ENCODE assay signal across 18 mouse cellular contexts in the genomic region with DNA sequence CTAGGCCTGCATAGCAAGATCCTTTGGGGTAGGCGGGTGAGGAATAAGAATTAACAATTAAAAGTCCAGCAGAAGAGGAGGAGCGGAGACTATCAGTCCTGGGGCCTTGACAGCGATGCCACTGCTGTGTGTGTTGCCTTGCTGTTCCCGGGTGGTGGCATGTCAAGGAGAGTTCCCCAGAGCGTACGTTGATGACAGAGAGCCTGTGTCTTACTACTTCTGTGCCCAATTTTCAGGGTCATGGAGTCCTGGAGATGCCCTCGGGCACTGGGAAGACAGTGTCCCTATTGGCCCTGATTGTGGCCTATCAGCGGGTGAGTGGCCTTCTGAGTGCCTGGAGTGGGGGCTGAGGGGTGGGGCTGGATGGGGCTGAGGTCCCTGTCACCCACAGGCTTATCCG. TPM values are rescaled to one million over a fixed set of nuclear protein-coding genes. Genes with fewer than 3 reads are reported as not detected.
A peak's percentile ranks its signal among the peaks of the same experiment; 100 is the strongest.
DNase-seq lines count a peak whose midpoint lies in the region; ATAC-seq and TF ChIP-seq lines count a peak whose summit lies in the region.
"Had no signal": no experiment of that assay in that cellular context is flagged by ENCODE, and none has a peak within 500 bp of the region (broad histone marks: within the 10 kb centered on the region; RNA-seq: fewer than 3 reads in every experiment).

No protein-coding gene starts in this region.

- peaks cover 49% of the 10 kb centered on the region for H3K36me3 ChIP-seq in hindbrain, embryonic 12.5 days
- H3K36me3 ChIP-seq in hindbrain, embryonic 11.5 days (ENCODE audit: control insufficient read depth, insufficient read depth, low read length) = peaks cover 15% of the 10 kb centered on the region
- H3K36me3 ChIP-seq in midbrain, embryonic 14.5 days (ENCODE audit: control insufficient read depth, insufficient read depth, low read length) = peaks cover 49% of the 10 kb centered on the region
- peaks cover 35% of the 10 kb centered on the region for H3K36me3 ChIP-seq in midbrain, postnatal 0 days (ENCODE audit: insufficient read depth, low read length)
- peaks cover 21% of the 10 kb centered on the region for H3K36me3 ChIP-seq in forebrain, embryonic 16.5 days (ENCODE audit: control insufficient read depth, insufficient read depth)
- peaks cover 53% of the 10 kb centered on the region for H3K36me3 ChIP-seq in liver, embryonic 13.5 days

- no peak for TF ChIP-seq POLR2A in cerebellum, adult 2 months (IDR thresholded peaks at IDR 0.05; ENCODE audit: borderline replicate concordance, insufficient read depth, low read length)

- H3K4me2 ChIP-seq in hindbrain, embryonic 12.5 days (replicated peaks) = peak overlapping the region; percentile 89; the same call in 1 of the 2 replicates
- no peak overlapping the region for H3K4me2 ChIP-seq in hindbrain, embryonic 11.5 days (replicated peaks; ENCODE audit: low read depth, low read length)
- peak overlapping the region; percentile 84; the same call in 1 of the 2 replicates for H3K4me2 ChIP-seq in midbrain, embryonic 14.5 days (ENCODE audit: low read length)
- H3K4me2 ChIP-seq in midbrain, postnatal 0 days (ENCODE audit: low read depth, low read length, poor library complexity, severe bottlenecking) = no peak overlapping the region
- peak overlapping the region; percentile 87 for H3K4me2 ChIP-seq in forebrain, embryonic 16.5 days (ENCODE audit: low read length)
- H3K4me2 ChIP-seq in liver, embryonic 13.5 days = peak overlapping the region; percentile 97; the same call in 1 of the 2 replicates

- 0 out of 2 replicates have a peak overlapping the region, but pooled peaks have one; percentile 95 for H3K4me3 ChIP-seq in hindbrain, embryonic 12.5 days
- H3K4me3 ChIP-seq in hindbrain, embryonic 11.5 days (ENCODE audit: low read depth, low read length) = no peak overlapping the region
- H3K4me3 ChIP-seq in midbrain, embryonic 14.5 days (replicated peaks; ENCODE audit: low read depth, low read length) = no peak overlapping the region
- H3K4me3 ChIP-seq in midbrain, postnatal 0 days (ENCODE audit: low read depth, low read length) = no peak overlapping the region
- no peak overlapping the region for H3K4me3 ChIP-seq in forebrain, embryonic 16.5 days (replicated peaks; ENCODE audit: low read length)
- no peak overlapping the region for H3K4me3 ChIP-seq in liver, embryonic 13.5 days (replicated peaks)
- no peak overlapping the region for H3K4me3 ChIP-seq in cerebellum, adult 2 months (replicated peaks; ENCODE audit: insufficient read depth, low read depth, low read length)

- no peak overlapping the region for H3K27ac ChIP-seq in hindbrain, embryonic 12.5 days
- no peak overlapping the region for H3K27ac ChIP-seq in hindbrain, embryonic 11.5 days (ENCODE audit: low read depth, low read length)
- no peak overlapping the region for H3K27ac ChIP-seq in midbrain, embryonic 14.5 days (replicated peaks; ENCODE audit: low read depth, low read length)
- H3K27ac ChIP-seq in midbrain, postnatal 0 days (ENCODE audit: low read depth, low read length) = no peak overlapping the region
- no peak overlapping the region for H3K27ac ChIP-seq in forebrain, embryonic 16.5 days (ENCODE audit: low read length)
- H3K27ac ChIP-seq in liver, embryonic 13.5 days = no peak overlapping the region
- H3K27ac ChIP-seq in cerebellum, adult 2 months (ENCODE audit: insufficient read depth, low read length) = no peak overlapping the region
- H3K27ac ChIP-seq: heart, embryonic 10.5 days had no signal

- no peak for TF ChIP-seq CTCF in midbrain, postnatal 0 days (IDR thresholded peaks at IDR 0.05)
- TF ChIP-seq CTCF in cerebellum, adult 2 months (IDR thresholded peaks at IDR 0.05; ENCODE audit: borderline replicate concordance, insufficient read depth, low read depth, low read length) = no peak

- no peak for DNase-seq in hindbrain, embryonic 11.5 days (ENCODE audit: low spot score)
- no peak for DNase-seq in midbrain, embryonic 14.5 days
- DNase-seq in midbrain, postnatal 0 days (ENCODE audit: low spot score) = no peak
- DNase-seq in liver, embryonic 13.5 days = no peak
- DNase-seq in cerebellum, adult 2 months = no peak
- DNase-seq: cerebellum, postnatal 10 days; gastrocnemius, postnatal 10 days; kidney, postnatal 14 days; right cerebral cortex, postnatal 25 days; thymus, adult 2 months had no signal

- no peak for ATAC-seq in hindbrain, embryonic 12.5 days (ENCODE audit: low FRiP score)
- no peak for ATAC-seq in hindbrain, embryonic 11.5 days (ENCODE audit: low FRiP score)
- no peak for ATAC-seq in midbrain, embryonic 14.5 days (ENCODE audit: low FRiP score, low TSS enrichment)
- no peak for ATAC-seq in midbrain, postnatal 0 days (ENCODE audit: low FRiP score)
- ATAC-seq in forebrain, embryonic 16.5 days = no peak
- no peak for ATAC-seq in liver, embryonic 13.5 days (ENCODE audit: low read depth)
- ATAC-seq: activated CD4-positive, CD25-positive, alpha-beta regulatory T cell, adult 4 months; intestine, postnatal 0 days; lung, postnatal 0 days had no signal

- peaks cover 22% of the 10 kb centered on the region for H3K4me1 ChIP-seq in hindbrain, embryonic 12.5 days
- H3K4me1 ChIP-seq in hindbrain, embryonic 11.5 days (replicated peaks; ENCODE audit: control insufficient read depth, insufficient read depth, low read length) = peaks cover 2% of the 10 kb centered on the region
- peaks cover 13% of the 10 kb centered on the region for H3K4me1 ChIP-seq in midbrain, embryonic 14.5 days (ENCODE audit: control insufficient read depth, insufficient read depth, low read length)
- H3K4me1 ChIP-seq in midbrain, postnatal 0 days (ENCODE audit: insufficient read depth, low read length) = peaks cover 8% of the 10 kb centered on the region; the same call in 1 of the 2 replicates
- peaks cover 17% of the 10 kb centered on the region for H3K4me1 ChIP-seq in forebrain, embryonic 16.5 days (replicated peaks; ENCODE audit: control insufficient read depth, insufficient read depth, low read length)
- peaks cover 31% of the 10 kb centered on the region for H3K4me1 ChIP-seq in liver, embryonic 13.5 days (replicated peaks)
- peaks cover 14% of the 10 kb centered on the region for H3K4me1 ChIP-seq in cerebellum, adult 2 months (ENCODE audit: control insufficient read depth, insufficient read depth, low read length)

- no peaks in the 10 kb centered on the region for H3K9me3 ChIP-seq in hindbrain, embryonic 12.5 days (replicated peaks)
- H3K9me3 ChIP-seq in hindbrain, embryonic 11.5 days (ENCODE audit: control insufficient read depth, low read length) = no peaks in the 10 kb centered on the region
- no peaks in the 10 kb centered on the region for H3K9me3 ChIP-seq in midbrain, embryonic 14.5 days (ENCODE audit: control insufficient read depth, low read length)
- no peaks in the 10 kb centered on the region for H3K9me3 ChIP-seq in midbrain, postnatal 0 days (ENCODE audit: low read length)
- no peaks in the 10 kb centered on the region for H3K9me3 ChIP-seq in forebrain, embryonic 16.5 days (ENCODE audit: control insufficient read depth, low read length)
- H3K9me3 ChIP-seq in liver, embryonic 13.5 days (replicated peaks) = no peaks in the 10 kb centered on the region
- H3K9me3 ChIP-seq: heart, embryonic 10.5 days had no signal

- H3K27me3 ChIP-seq in hindbrain, embryonic 12.5 days = no peaks in the 10 kb centered on the region
- H3K27me3 ChIP-seq in hindbrain, embryonic 11.5 days (ENCODE audit: control insufficient read depth, insufficient read depth, low read length) = no peaks in the 10 kb centered on the region
- H3K27me3 ChIP-seq in midbrain, embryonic 14.5 days (ENCODE audit: control insufficient read depth, insufficient read depth, low read length) = no peaks in the 10 kb centered on the region
- H3K27me3 ChIP-seq in midbrain, postnatal 0 days (ENCODE audit: insufficient read depth, low read length) = no peaks in the 10 kb centered on the region
- no peaks in the 10 kb centered on the region for H3K27me3 ChIP-seq in forebrain, embryonic 16.5 days (replicated peaks; ENCODE audit: control insufficient read depth, insufficient read depth, low read length)
- no peaks in the 10 kb centered on the region for H3K27me3 ChIP-seq in liver, embryonic 13.5 days
- H3K27me3 ChIP-seq in cerebellum, adult 2 months (ENCODE audit: control insufficient read depth, insufficient read depth, low read length) = no peaks in the 10 kb centered on the region

- no peak overlapping the region; the same call in 1 of the 2 replicates for H3K9ac ChIP-seq in hindbrain, embryonic 12.5 days
- H3K9ac ChIP-seq in hindbrain, embryonic 11.5 days (ENCODE audit: low read depth, low read length) = no peak overlapping the region
- H3K9ac ChIP-seq in midbrain, embryonic 14.5 days (replicated peaks; ENCODE audit: low read length) = no peak overlapping the region
- H3K9ac ChIP-seq in midbrain, postnatal 0 days (replicated peaks; ENCODE audit: low read length, poor library complexity, severe bottlenecking) = no peak overlapping the region
- no peak overlapping the region for H3K9ac ChIP-seq in forebrain, embryonic 16.5 days (replicated peaks; ENCODE audit: low read depth, low read length)
- H3K9ac ChIP-seq in liver, embryonic 13.5 days = no peak overlapping the region

- 91% methylated on average over 9 of the region's 9 CpGs for WGBS in hindbrain, embryonic 12.5 days
- 80% methylated on average over 9 of the region's 9 CpGs for WGBS in hindbrain, embryonic 11.5 days
- WGBS in midbrain, embryonic 14.5 days = 94% methylated on average over 9 of the region's 9 CpGs
- 89% methylated on average over 9 of the region's 9 CpGs for WGBS in midbrain, postnatal 0 days
- WGBS in forebrain, embryonic 16.5 days = 89% methylated on average over 9 of the region's 9 CpGs
- 89% methylated on average over 9 of the region's 9 CpGs for WGBS in liver, embryonic 13.5 days (ENCODE audit: insufficient replicate concordance)
- WGBS in cerebellum, adult 2 months = 81% methylated on average over 9 of the region's 9 CpGs

RNA-seq across cellular contexts. Expression of a gene that starts 1.9 kb away (rescaled TPM):
- polyA plus RNA-seq in hindbrain, embryonic 12.5 days (2016; fragmentation: Nextera tagmentation; extraction: Ambion mirVana) = 21.3 and 24.6 TPM in 2 replicates
- polyA plus RNA-seq in hindbrain, embryonic 11.5 days (2014; fragmentation: Nextera tagmentation; extraction: Ambion mirVana) = 7.7 and 8.7 TPM in 2 replicates
- 21.6 and 27.9 TPM in 2 replicates for polyA plus RNA-seq in midbrain, embryonic 14.5 days (2014; fragmentation: Nextera tagmentation; extraction: Ambion mirVana)
- total RNA-seq in midbrain, postnatal 0 days (2014; rRNA removed) = 63.0 and 68.3 TPM in 2 replicates
- polyA plus RNA-seq in midbrain, postnatal 0 days (2015; fragmentation: Nextera tagmentation; extraction: Ambion mirVana) = 22.9 and 26.6 TPM in 2 replicates
- polyA plus RNA-seq in forebrain, embryonic 16.5 days (2015; fragmentation: Nextera tagmentation; extraction: Ambion mirVana) = 25.3 and 28.5 TPM in 2 replicates
- 8.6 and 9.9 TPM in 2 replicates for polyA plus RNA-seq in liver, embryonic 13.5 days (2015; fragmentation: Nextera tagmentation; extraction: Ambion mirVana)
- polyA plus RNA-seq in cerebellum, adult 2 months (2012; rRNA removed) = 45.0 and 46.3 TPM in 2 replicates

RNA-seq across cellular contexts. Expression of a gene that starts 20.2 kb away (rescaled TPM):
- 3.2 and 4.1 TPM in 2 replicates for polyA plus RNA-seq in hindbrain, embryonic 12.5 days (2016; fragmentation: Nextera tagmentation; extraction: Ambion mirVana)
- 2.3 TPM in 2 replicates for polyA plus RNA-seq in hindbrain, embryonic 11.5 days (2014; fragmentation: Nextera tagmentation; extraction: Ambion mirVana)
- 0.36 and 0.59 TPM in 2 replicates for polyA plus RNA-seq in midbrain, embryonic 14.5 days (2014; fragmentation: Nextera tagmentation; extraction: Ambion mirVana)
- 1.2 and 1.9 TPM in 2 replicates for total RNA-seq in midbrain, postnatal 0 days (2014; rRNA removed)
- 1.2 and 1.4 TPM in 2 replicates for polyA plus RNA-seq in midbrain, postnatal 0 days (2015; fragmentation: Nextera tagmentation; extraction: Ambion mirVana)
- 2.2 and 2.5 TPM in 2 replicates for polyA plus RNA-seq in forebrain, embryonic 16.5 days (2015; fragmentation: Nextera tagmentation; extraction: Ambion mirVana)
- 0.31 and 0.70 TPM in 2 replicates for polyA plus RNA-seq in liver, embryonic 13.5 days (2015; fragmentation: Nextera tagmentation; extraction: Ambion mirVana)
- 1.7 and 2.1 TPM in 2 replicates for polyA plus RNA-seq in cerebellum, adult 2 months (2012; rRNA removed)
- total RNA-seq: monocyte, adult 5-6 weeks had no signal

RNA-seq across cellular contexts. Expression of a gene that starts 20.9 kb away (rescaled TPM):
- 0.23 and 0.34 TPM in 2 replicates for polyA plus RNA-seq in hindbrain, embryonic 12.5 days (2016; fragmentation: Nextera tagmentation; extraction: Ambion mirVana)
- 0.13 TPM in 1 of 2 replicates, not detected in the other for polyA plus RNA-seq in hindbrain, embryonic 11.5 days (2014; fragmentation: Nextera tagmentation; extraction: Ambion mirVana)
- 0.35 TPM in 1 of 2 replicates, not detected in the other for polyA plus RNA-seq in midbrain, embryonic 14.5 days (2014; fragmentation: Nextera tagmentation; extraction: Ambion mirVana)
- total RNA-seq in midbrain, postnatal 0 days (2014; rRNA removed) = 0.38 and 8.2 TPM in 2 replicates
- 0.21 and 0.25 TPM in 2 replicates for polyA plus RNA-seq in midbrain, postnatal 0 days (2015; fragmentation: Nextera tagmentation; extraction: Ambion mirVana)
- 0.22 and 0.66 TPM in 2 replicates for polyA plus RNA-seq in forebrain, embryonic 16.5 days (2015; fragmentation: Nextera tagmentation; extraction: Ambion mirVana)
- polyA plus RNA-seq in liver, embryonic 13.5 days (2015; fragmentation: Nextera tagmentation; extraction: Ambion mirVana) = 0.82 and 1.6 TPM in 2 replicates
- polyA plus RNA-seq in cerebellum, adult 2 months (2012; rRNA removed) = 0.08 and 0.11 TPM in 2 replicates
- total RNA-seq: layer of hippocampus, postnatal 25 days; monocyte, adult 5-6 weeks had no signal

RNA-seq across cellular contexts. Expression of a gene that starts 24.2 kb away (rescaled TPM):
- 4.7 and 5.5 TPM in 2 replicates for polyA plus RNA-seq in hindbrain, embryonic 12.5 days (2016; fragmentation: Nextera tagmentation; extraction: Ambion mirVana)
- polyA plus RNA-seq in hindbrain, embryonic 11.5 days (2014; fragmentation: Nextera tagmentation; extraction: Ambion mirVana) = 3.2 and 5.0 TPM in 2 replicates
- polyA plus RNA-seq in midbrain, embryonic 14.5 days (2014; fragmentation: Nextera tagmentation; extraction: Ambion mirVana) = 1.6 and 1.9 TPM in 2 replicates
- 0.52 and 1.0 TPM in 2 replicates for total RNA-seq in midbrain, postnatal 0 days (2014; rRNA removed)
- 1.5 and 2.0 TPM in 2 replicates for polyA plus RNA-seq in midbrain, postnatal 0 days (2015; fragmentation: Nextera tagmentation; extraction: Ambion mirVana)
- 3.0 and 3.6 TPM in 2 replicates for polyA plus RNA-seq in forebrain, embryonic 16.5 days (2015; fragmentation: Nextera tagmentation; extraction: Ambion mirVana)
- polyA plus RNA-seq in liver, embryonic 13.5 days (2015; fragmentation: Nextera tagmentation; extraction: Ambion mirVana) = 1.1 and 1.2 TPM in 2 replicates
- polyA plus RNA-seq in cerebellum, adult 2 months (2012; rRNA removed) = 4.1 and 4.8 TPM in 2 replicates
- total RNA-seq: monocyte, adult 5-6 weeks had no signal

RNA-seq across cellular contexts. Expression of a gene that starts 24.4 kb away (rescaled TPM):
- 17.3 and 20.4 TPM in 2 replicates for polyA plus RNA-seq in hindbrain, embryonic 12.5 days (2016; fragmentation: Nextera tagmentation; extraction: Ambion mirVana)
- polyA plus RNA-seq in hindbrain, embryonic 11.5 days (2014; fragmentation: Nextera tagmentation; extraction: Ambion mirVana) = 14.7 and 15.2 TPM in 2 replicates
- polyA plus RNA-seq in midbrain, embryonic 14.5 days (2014; fragmentation: Nextera tagmentation; extraction: Ambion mirVana) = 16.4 and 18.9 TPM in 2 replicates
- 8.7 and 14.0 TPM in 2 replicates for total RNA-seq in midbrain, postnatal 0 days (2014; rRNA removed)
- 21.5 and 21.6 TPM in 2 replicates for polyA plus RNA-seq in midbrain, postnatal 0 days (2015; fragmentation: Nextera tagmentation; extraction: Ambion mirVana)
- polyA plus RNA-seq in forebrain, embryonic 16.5 days (2015; fragmentation: Nextera tagmentation; extraction: Ambion mirVana) = 23.1 and 26.4 TPM in 2 replicates
- 15.0 and 16.3 TPM in 2 replicates for polyA plus RNA-seq in liver, embryonic 13.5 days (2015; fragmentation: Nextera tagmentation; extraction: Ambion mirVana)
- 12.6 and 12.7 TPM in 2 replicates for polyA plus RNA-seq in cerebellum, adult 2 months (2012; rRNA removed)

Comparison
In these comparisons a context has a peak if more than half of its experiments do, and no peak if none do; other contexts are left out.
1. H3K4me2 ChIP-seq: peak in hindbrain, embryonic 12.5 days (single experiment), midbrain, embryonic 14.5 days (single experiment), forebrain, embryonic 16.5 days (single experiment) and liver, embryonic 13.5 days (single experiment); none in hindbrain, embryonic 11.5 days (single experiment) and midbrain, postnatal 0 days (single experiment).